Mouse (Mus musculus) olfactory bulb, adult 2 months (tissue): ENCODE measurements around the gene Prkab2.

Experiments used
- CTCF ChIP-seq: fragments of 200-500 bp; IDR thresholded peaks from 2 replicates; pipeline ENCODE4 v1.5.1; 2012; ENCODE audit warnings: low read depth, mild to moderate bottlenecking, low read length, moderate library complexity; ENCODE audit not compliant: insufficient read depth
- POLR2A ChIP-seq: fragments of 200-500 bp; IDR thresholded peaks from 2 replicates; pipeline ENCODE4 v1.6.1; 2012; ENCODE audit warnings: mild to moderate bottlenecking, low read depth, low read length, moderate library complexity; ENCODE audit not compliant: insufficient read depth

DNA sequence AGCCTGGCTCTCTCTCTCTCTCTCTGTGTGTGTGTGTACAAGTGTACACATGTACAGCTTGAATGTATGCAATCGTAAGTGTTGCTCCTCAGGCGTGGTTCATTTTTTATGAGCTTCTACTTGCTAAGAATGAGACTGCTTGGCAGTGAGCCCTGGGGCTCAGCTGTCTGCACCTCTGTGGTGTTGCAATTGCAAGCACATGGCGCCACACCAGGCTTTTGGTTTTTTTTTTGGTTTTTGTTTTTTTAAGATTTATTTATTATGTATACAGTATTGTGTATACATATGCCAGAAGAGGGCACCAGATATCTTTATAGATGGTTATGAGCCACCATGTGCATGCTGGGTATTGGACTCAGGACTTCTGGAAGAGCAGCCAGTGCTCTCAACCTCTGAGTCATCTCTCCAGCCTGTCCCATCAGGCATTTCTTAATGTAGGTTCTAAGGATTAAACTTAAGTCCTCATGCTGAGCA is 23.7 kb upstream of the Prkab2 start:
- TF ChIP-seq POLR2A (no peak), CTCF (no peak)
